Mouse (Mus musculus) MEL (cell line): ENCODE measurements around the gene Dlx4. TPM values are rescaled to one million over a fixed set of nuclear protein-coding genes. Genes with fewer than 3 reads are reported as not detected.

ENCODE experiments used
- DNase-seq: peaks from one replicate; pipeline ENCODE4 v3.0.0; 2011; ENCODE audit warnings: low read depth, low spot score
- H3K27ac ChIP-seq: 2 replicates; pipeline ENCODE4 v1.5.1; 2012; ENCODE audit warnings: low read depth, mild to moderate bottlenecking, control low read depth, low read length, moderate library complexity; ENCODE audit not compliant: control insufficient read depth
- H3K27me3 ChIP-seq, 2 experiments: fragments of 150-350 bp in 1 of 2; sonication (generic) in 1 of 2; 2 replicates each; pipeline ENCODE4 v1.6.1; 2012; ENCODE audit warnings: low read length in 2 of 2, mild to moderate bottlenecking in 2 of 2, improper control_type of control experiment in 1 of 2, moderate library complexity in 1 of 2; ENCODE audit not compliant: insufficient read depth in 2 of 2, control insufficient read depth in 1 of 2
- H3K36me3 ChIP-seq, 2 experiments: 2 replicates each; pipeline ENCODE4 v1.6.1; 2012 to 2014; ENCODE audit warnings: low read length in 2 of 2, improper control_type of control experiment in 1 of 2, inconsistent platforms in 1 of 2, mild to moderate bottlenecking in 1 of 2; ENCODE audit not compliant: insufficient read depth in 2 of 2, control insufficient read depth in 1 of 2
- H3K4me1 ChIP-seq, 2 experiments: fragments of 150-350 bp in 1 of 2; sonication (generic) in 1 of 2; 2 replicates each; pipeline ENCODE4 v1.6.1; 2012; ENCODE audit warnings: low read length in 2 of 2, improper control_type of control experiment in 1 of 2, mild to moderate bottlenecking in 1 of 2; ENCODE audit not compliant: insufficient read depth in 2 of 2, control insufficient read depth in 1 of 2
- H3K4me3 ChIP-seq, 2 experiments: fragments of 150-350 bp in 1 of 2; sonication (generic) in 1 of 2; 2 replicates each; pipeline ENCODE4 v1.5.1; 2012; ENCODE audit warnings: low read depth in 2 of 2, low read length in 2 of 2, mild to moderate bottlenecking in 2 of 2, moderate library complexity in 2 of 2, control low read depth in 1 of 2, improper control_type of control experiment in 1 of 2; ENCODE audit not compliant: control insufficient read depth in 1 of 2, insufficient read depth in 1 of 2
- H3K79me2 ChIP-seq: 2 replicates; pipeline ENCODE4 v1.6.1; 2012; ENCODE audit warnings: mild to moderate bottlenecking, low read length, moderate library complexity; ENCODE audit not compliant: control insufficient read depth, poor library complexity, insufficient read depth
- H3K9ac ChIP-seq: 2 replicates; pipeline ENCODE4 v1.6.1; 2012; ENCODE audit warnings: low read depth, mild to moderate bottlenecking, control low read depth, low read length, moderate library complexity; ENCODE audit not compliant: control insufficient read depth, poor library complexity, severe bottlenecking
- H3K9me3 ChIP-seq: fragments of 150-350 bp; sonication (generic); replicated peaks from 2 replicates; pipeline ENCODE4 v1.6.1; 2012; ENCODE audit warnings: mild to moderate bottlenecking, low read length, improper control_type of control experiment, moderate library complexity; ENCODE audit not compliant: insufficient read depth
- BHLHE40 ChIP-seq: IDR thresholded peaks from 2 replicates; pipeline ENCODE4 v1.6.1; 2012; ENCODE audit warnings: low read depth, mild to moderate bottlenecking, inconsistent platforms, low read length, improper control_type of control experiment, borderline replicate concordance
- CHD2 ChIP-seq: IDR thresholded peaks from 2 replicates; pipeline ENCODE4 v1.6.1; 2011; ENCODE audit warnings: low read length, improper control_type of control experiment
- CTCF ChIP-seq, 3 experiments: IDR thresholded peaks in 2 of 3; conservative IDR thresholded peaks in 1 of 3; 2 replicates each; pipeline ENCODE4 v1.5.1; 2011 to 2012; ENCODE audit warnings: low read length in 3 of 3, low read depth in 2 of 3, mild to moderate bottlenecking in 2 of 3, improper control_type of control experiment in 1 of 3, inconsistent platforms in 1 of 3, mixed read lengths in 1 of 3, moderate library complexity in 1 of 3; ENCODE audit not compliant: control insufficient read depth in 1 of 3, insufficient read depth in 1 of 3, poor library complexity in 1 of 3, severe bottlenecking in 1 of 3
- E2F4 ChIP-seq: IDR thresholded peaks from 2 replicates; pipeline ENCODE4 v1.6.1; 2011; ENCODE audit warnings: low read depth, low read length, improper control_type of control experiment, borderline replicate concordance
- ELF1 ChIP-seq: IDR thresholded peaks from 2 replicates; pipeline ENCODE4 v1.6.1; 2014; ENCODE audit warnings: low read depth, mild to moderate bottlenecking, inconsistent platforms, low read length, improper control_type of control experiment, moderate library complexity
- GABPA ChIP-seq: IDR thresholded peaks from 2 replicates; pipeline ENCODE4 v1.6.1; 2012; ENCODE audit warnings: low read depth, mild to moderate bottlenecking, inconsistent platforms, low read length, improper control_type of control experiment, moderate library complexity
- GATA1 ChIP-seq: IDR thresholded peaks from 2 replicates; pipeline ENCODE4 v1.6.1; 2011; ENCODE audit warnings: low read depth, low read length, improper control_type of control experiment
- HCFC1 ChIP-seq: IDR thresholded peaks from 2 replicates; pipeline ENCODE4 v1.6.1; 2012; ENCODE audit warnings: low read depth, mild to moderate bottlenecking, inconsistent platforms, low read length, improper control_type of control experiment, moderate library complexity
- KAT2A ChIP-seq: conservative IDR thresholded peaks from 2 replicates; pipeline ENCODE4 v1.6.1; 2012; ENCODE audit warnings: low read depth, low read length, improper control_type of control experiment, inconsistent platforms
- MAFK ChIP-seq: IDR thresholded peaks from 2 replicates; pipeline ENCODE4 v1.6.1; 2011; ENCODE audit warnings: low read depth, mild to moderate bottlenecking, low read length, improper control_type of control experiment, borderline replicate concordance
- MAX ChIP-seq: IDR thresholded peaks from 2 replicates; pipeline ENCODE4 v1.6.1; 2011; ENCODE audit warnings: low read length, improper control_type of control experiment
- MEF2A ChIP-seq: IDR thresholded peaks from 2 replicates; pipeline ENCODE4 v1.6.1; 2014; ENCODE audit warnings: low read depth, mild to moderate bottlenecking, inconsistent platforms, low read length, improper control_type of control experiment; ENCODE audit not compliant: poor library complexity, insufficient replicate concordance, severe bottlenecking; ENCODE audit errors: extremely low read depth
- MXI1 ChIP-seq: IDR thresholded peaks from 2 replicates; pipeline ENCODE4 v1.6.1; 2011; ENCODE audit warnings: mild to moderate bottlenecking, low read depth, low read length, improper control_type of control experiment
- MYB ChIP-seq: IDR thresholded peaks from 2 replicates; pipeline ENCODE4 v1.6.1; 2011; ENCODE audit warnings: mild to moderate bottlenecking, low read depth, low read length, improper control_type of control experiment
- NRF1 ChIP-seq: IDR thresholded peaks from 2 replicates; pipeline ENCODE4 v1.6.1; 2014; ENCODE audit warnings: low read depth, mild to moderate bottlenecking, inconsistent platforms, low read length, improper control_type of control experiment, moderate library complexity; ENCODE audit not compliant: poor library complexity, insufficient read depth, severe bottlenecking
- RAD21 ChIP-seq: IDR thresholded peaks from 2 replicates; pipeline ENCODE4 v1.6.1; 2011; ENCODE audit warnings: mild to moderate bottlenecking, low read depth, low read length, improper control_type of control experiment
- SIN3A ChIP-seq: IDR thresholded peaks from 2 replicates; pipeline ENCODE4 v1.6.1; 2012; ENCODE audit warnings: low read length, improper control_type of control experiment, inconsistent platforms
- SMC3 ChIP-seq: IDR thresholded peaks from 2 replicates; pipeline ENCODE4 v1.6.1; 2011; ENCODE audit warnings: low read depth, low read length, improper control_type of control experiment
- TBP ChIP-seq: IDR thresholded peaks from 2 replicates; pipeline ENCODE4 v1.8.0; 2011; ENCODE audit warnings: low read depth, low read length, improper control_type of control experiment
- TCF12 ChIP-seq: IDR thresholded peaks from 2 replicates; pipeline ENCODE4 v1.6.1; 2014; ENCODE audit warnings: low read depth, mild to moderate bottlenecking, inconsistent platforms, low read length, improper control_type of control experiment, moderate library complexity
- USF1 ChIP-seq: IDR thresholded peaks from 2 replicates; pipeline ENCODE4 v1.6.1; 2014; ENCODE audit warnings: low read depth, mild to moderate bottlenecking, inconsistent platforms, low read length, improper control_type of control experiment, moderate library complexity
- USF2 ChIP-seq, 2 experiments: IDR thresholded peaks; 2 replicates each; pipeline ENCODE4 v1.6.1; 2011 to 2012; ENCODE audit warnings: improper control_type of control experiment in 2 of 2, low read length in 2 of 2, borderline replicate concordance in 1 of 2, inconsistent platforms in 1 of 2, low read depth in 1 of 2, mild to moderate bottlenecking in 1 of 2; ENCODE audit not compliant: insufficient read depth in 1 of 2
- ZKSCAN1 ChIP-seq: IDR thresholded peaks from 2 replicates; pipeline ENCODE4 v1.6.1; 2012; ENCODE audit warnings: low read depth, mild to moderate bottlenecking, inconsistent platforms, low read length, improper control_type of control experiment, moderate library complexity
- ZMIZ1 ChIP-seq: IDR thresholded peaks from 2 replicates; pipeline ENCODE4 v1.6.1; 2012; ENCODE audit warnings: low read depth, mild to moderate bottlenecking, inconsistent platforms, low read length, improper control_type of control experiment, moderate library complexity
- polyA plus RNA-seq, 2 experiments: library from polyadenylated mRNA; stranded (reverse) in 1 of 2; unstranded in 1 of 2; fragments of >175 nt in 1 of 2; fragments of >200 nt in 1 of 2; gene quantifications; 2 replicates each; pipeline versions ENCODE4 v1.2.1 to v1.2.4; 2012; ENCODE audit warnings: low replicate concordance in 2 of 2, low read depth in 1 of 2; ENCODE audit not compliant: insufficient read length in 2 of 2, insufficient read depth in 1 of 2, missing spikeins in 1 of 2
- total RNA-seq: library from RNA; depleted of rRNA; stranded (reverse); fragments of 300-350 nt; gene quantifications from 2 replicates; pipeline ENCODE4 v1.2.3, GENCODE M21; 2012

Dlx4 gene
- total and polyA plus RNA-seq, 3 experiments: not detected

- no peak for DNase-seq
- TF ChIP-seq MAFK: no peak
- no peak for TF ChIP-seq GABPA
- TF ChIP-seq RAD21: no peak
- TF ChIP-seq BHLHE40: no peak
- TF ChIP-seq ZMIZ1: no peak
- no peak for TF ChIP-seq CTCF (IDR thresholded peaks at IDR 0.05 in 2 of 3, conservative IDR thresholded peaks at IDR 0.05 in 1 of 3; ENCODE audit: control insufficient read depth in 1 of 3, insufficient read depth in 1 of 3, low read depth in 2 of 3, low read length in 3 of 3, poor library complexity in 1 of 3, severe bottlenecking in 1 of 3)
- no peak for TF ChIP-seq E2F4
- TF ChIP-seq HCFC1: no peak
- TF ChIP-seq ZKSCAN1: no peak
- TF ChIP-seq NRF1: no peak
- TF ChIP-seq USF1: no peak
- no peak for TF ChIP-seq MAX
- TF ChIP-seq USF2 (IDR thresholded peaks at IDR 0.05; ENCODE audit: borderline replicate concordance in 1 of 2, insufficient read depth in 1 of 2, low read depth in 1 of 2, low read length in 2 of 2): no peak
- no peak for TF ChIP-seq TCF12
- TF ChIP-seq MEF2A: no peak
- no peak for TF ChIP-seq MYB
- no peak for TF ChIP-seq ELF1
- Histone ChIP-seq H3K9me3 (no peaks in the 10 kb centered on the region), H3K9ac (no peak overlapping the region), H3K79me2 (no peaks in the 10 kb centered on the region), H3K27me3 (peaks cover 19 to 20% of the 10 kb centered on the region in 2 experiments), H3K27ac (no peak overlapping the region), H3K36me3 (no peaks in the 10 kb centered on the region), H3K4me1 (no peaks in the 10 kb centered on the region), H3K4me3 (no peak overlapping the region)
Measured at GRCm38 (mm10) chr11:95142258-95142657, 3.8 kb downstream of the Dlx4 start.

GRCm38 (mm10) chr11:95139871-95140270 lies 6.2 kb downstream of the Dlx4 start:
- Histone ChIP-seq H3K27ac (no peak overlapping the region), H3K9ac (no peak overlapping the region), H3K4me3 (no peak overlapping the region), H3K36me3 (no peaks in the 10 kb centered on the region), H3K9me3 (no peaks in the 10 kb centered on the region), H3K27me3 (peaks cover 21 to 22% of the 10 kb centered on the region in 2 experiments), H3K79me2 (no peaks in the 10 kb centered on the region), H3K4me1 (no peaks in the 10 kb centered on the region)
- TF ChIP-seq KAT2A (no peak), RAD21 (no peak), SMC3 (no peak), USF2 (IDR thresholded peaks at IDR 0.05; ENCODE audit: borderline replicate concordance in 1 of 2, insufficient read depth in 1 of 2, low read depth in 1 of 2, low read length in 2 of 2) (no peak), MYB (no peak), TBP (no peak), HCFC1 (no peak), MXI1 (no peak), ZMIZ1 (no peak), MAFK (no peak), GATA1 (no peak), BHLHE40 (no peak), MAX (no peak), NRF1 (no peak), SIN3A (no peak), CHD2 (no peak)
- DNase-seq: no peak
